Mouse (Mus musculus) stomach, embryonic 16.5 days (tissue): ENCODE results near the gene Gm36176. TPM values are rescaled to one million over a fixed set of nuclear protein-coding genes. Genes with fewer than 3 reads are reported as not detected.

Experiments used
- ATAC-seq: fragments of 200-750 bp; cut with Nextera tagmentation; 2 replicates; pipeline ENCODE4 v1.8.0; 2017; ENCODE audit warnings: moderate number of reproducible peaks, moderate TSS enrichment; ENCODE audit not compliant: insufficient read depth, low FRiP score
- H3K27ac ChIP-seq: fragments of 300-500 bp; sonication (generic); 2 replicates; pipeline ENCODE4 v1.5.1; 2014; ENCODE audit warnings: low read length
- H3K27me3 ChIP-seq: fragments of 300-500 bp; sonication (generic); 2 replicates; pipeline ENCODE4 v1.6.1; 2014; ENCODE audit warnings: low read length, control low read depth, mixed read lengths; ENCODE audit not compliant: control insufficient read depth, insufficient read depth
- H3K36me3 ChIP-seq: fragments of 300-500 bp; sonication (generic); 2 replicates; pipeline ENCODE4 v1.6.1; 2014; ENCODE audit warnings: low read length; ENCODE audit not compliant: control insufficient read depth, insufficient read depth
- H3K4me1 ChIP-seq: fragments of 300-500 bp; sonication (generic); 2 replicates; pipeline ENCODE4 v1.6.1; 2014; ENCODE audit warnings: low read length, control low read depth, mixed read lengths; ENCODE audit not compliant: control insufficient read depth, insufficient read depth
- H3K4me2 ChIP-seq: fragments of 300-500 bp; sonication (generic); 2 replicates; pipeline ENCODE4 v1.6.1; 2014; ENCODE audit warnings: low read depth, low read length, mixed read lengths
- H3K4me3 ChIP-seq: fragments of 300-500 bp; sonication (generic); replicated peaks from 2 replicates; pipeline ENCODE4 v1.5.1; 2014; ENCODE audit warnings: mild to moderate bottlenecking, low read length
- H3K9ac ChIP-seq: fragments of 300-500 bp; sonication (generic); 2 replicates; pipeline ENCODE4 v1.6.1; 2014; ENCODE audit warnings: low read length
- H3K9me3 ChIP-seq: fragments of 300-500 bp; sonication (generic); replicated peaks from 2 replicates; pipeline ENCODE4 v1.6.1; 2016; ENCODE audit warnings: low read length, control low read depth; ENCODE audit not compliant: control insufficient read depth
- WGBS: fragments of 180-500 bp; shearing (Covaris S2); extraction: QIAGEN DNeasy Blood & Tissue Kit; methylation state at CpG from one replicate; pipeline ENCODE4 v1.1.7; 2014; 5-methylcytosine and 5-hydroxymethylcytosine counted together
- polyA plus RNA-seq: library from polyadenylated mRNA; unstranded; fragments of >200 nt; fragmentation: Nextera tagmentation; extraction: Ambion mirVana; gene quantifications from 2 replicates; pipeline ENCODE4 v1.2.1, GENCODE M21; 2015

The Gm36176 gene
- polyA plus RNA-seq, 1 experiment from 2014 or later, result not detected

DNA sequence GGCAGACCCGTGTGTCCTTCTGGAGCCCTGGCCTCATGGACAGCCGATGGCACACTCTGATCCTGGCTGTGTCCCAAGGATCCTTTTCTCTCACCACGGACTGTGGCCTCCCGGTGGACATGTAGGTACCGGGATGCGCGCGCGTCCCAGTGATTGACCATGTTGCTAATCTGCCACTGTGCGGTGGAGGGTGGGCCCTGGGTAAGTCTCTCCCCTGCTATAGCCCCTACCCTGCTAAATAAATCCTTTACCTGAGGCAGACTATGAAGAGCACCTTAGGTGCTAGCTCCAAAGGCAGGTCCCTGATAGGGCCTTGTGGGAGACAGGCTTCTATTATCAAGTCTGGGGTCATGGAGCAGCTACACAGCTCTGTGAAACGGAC lies 18.1 kb downstream of the Gm36176 start:
- Histone ChIP-seq H3K9ac (peak overlapping the region; percentile 60), H3K27me3 (no peaks in the 10 kb centered on the region), H3K4me2 (peak overlapping the region; percentile 51), H3K27ac (no peak overlapping the region), H3K4me3 (peak overlapping the region; percentile 35), H3K9me3 (no peaks in the 10 kb centered on the region), H3K36me3 (no peaks in the 10 kb centered on the region), H3K4me1 (no peaks in the 10 kb centered on the region)
- ATAC-seq, result peak; percentile 7; the same call in 1 of the 2 replicates
- 25% methylated on average over 11 of the region's 11 CpGs for WGBS

DNA sequence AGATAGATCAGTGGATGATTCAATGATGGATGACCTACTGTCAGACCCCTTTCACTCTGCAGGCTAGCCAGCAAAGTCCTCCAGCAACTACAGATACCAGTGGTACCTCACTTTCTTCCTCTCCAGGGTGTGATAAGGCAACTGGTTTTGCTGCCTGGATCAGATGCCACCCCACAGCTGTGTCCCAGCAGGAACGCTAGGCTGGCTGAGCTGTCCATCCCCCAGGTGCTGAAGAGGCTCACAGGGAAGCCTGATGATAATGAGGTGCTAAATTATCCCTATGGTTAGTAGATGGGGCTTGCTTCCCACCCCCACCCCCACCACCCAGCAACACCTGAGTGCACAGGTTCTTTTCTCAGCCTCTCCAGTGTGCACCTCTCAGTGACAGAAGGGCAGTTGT lies 20.9 kb downstream of the Gm36176 start:
- no peaks in the 10 kb centered on the region for H3K4me1 ChIP-seq
- H3K4me2 ChIP-seq, result no peak overlapping the region
- H3K27me3 ChIP-seq, result no peaks in the 10 kb centered on the region
- no peak for ATAC-seq
- no peak overlapping the region for H3K9ac ChIP-seq
- no peaks in the 10 kb centered on the region for H3K9me3 ChIP-seq
- H3K36me3 ChIP-seq, result no peaks in the 10 kb centered on the region
- H3K27ac ChIP-seq, result no peak overlapping the region
- 0% methylated on average over 1 of the region's 1 CpGs for WGBS
- H3K4me3 ChIP-seq, result no peak overlapping the region

DNA sequence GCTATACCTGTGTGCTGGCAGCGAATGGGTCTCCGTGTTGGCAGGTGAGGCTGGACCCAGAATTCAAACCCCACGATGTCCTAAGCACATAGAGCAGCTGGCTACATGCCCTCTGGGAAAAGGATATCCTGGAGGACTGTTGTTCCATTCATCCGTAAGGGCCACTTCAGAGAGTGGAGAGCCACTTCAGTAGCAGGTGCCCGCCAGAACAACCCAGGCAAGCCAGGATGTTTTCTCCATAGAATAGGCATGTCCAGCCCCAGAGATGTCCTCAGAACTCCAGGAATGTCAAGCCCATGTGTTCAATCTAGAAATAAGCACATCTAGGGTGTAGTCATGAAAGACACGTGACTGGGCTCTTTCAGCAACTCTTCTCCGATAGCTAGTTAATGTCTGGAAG lies 23.0 kb downstream of the Gm36176 start:
- Histone ChIP-seq H3K4me1 (no peaks in the 10 kb centered on the region), H3K27me3 (no peaks in the 10 kb centered on the region), H3K9me3 (no peaks in the 10 kb centered on the region), H3K4me3 (no peak overlapping the region), H3K4me2 (no peak overlapping the region), H3K9ac (no peak overlapping the region), H3K36me3 (no peaks in the 10 kb centered on the region), H3K27ac (no peak overlapping the region)
- WGBS, result 89% methylated on average over 7 of the region's 7 CpGs
- no peak for ATAC-seq

- H3K27ac ChIP-seq, result no peak overlapping the region
- no peaks in the 10 kb centered on the region for H3K4me1 ChIP-seq
- 66% methylated on average over 6 of the region's 6 CpGs for WGBS
- ATAC-seq, result no peak
- no peak overlapping the region for H3K4me3 ChIP-seq
- no peak overlapping the region for H3K4me2 ChIP-seq
- H3K27me3 ChIP-seq, result no peaks in the 10 kb centered on the region
- no peaks in the 10 kb centered on the region for H3K36me3 ChIP-seq
- H3K9ac ChIP-seq, result no peak overlapping the region
- no peaks in the 10 kb centered on the region for H3K9me3 ChIP-seq
Measured at GRCm38 (mm10) chr10:77878985-77879384, 32.4 kb downstream of the Gm36176 start.

GRCm38 (mm10) chr10:77880305-77880704 lies 33.7 kb downstream of the Gm36176 start:
- Histone ChIP-seq H3K4me2 (no peak overlapping the region), H3K9ac (no peak overlapping the region), H3K4me1 (no peaks in the 10 kb centered on the region), H3K27me3 (no peaks in the 10 kb centered on the region), H3K9me3 (no peaks in the 10 kb centered on the region), H3K27ac (no peak overlapping the region), H3K4me3 (no peak overlapping the region), H3K36me3 (no peaks in the 10 kb centered on the region)
- 74% methylated on average over 3 of the region's 3 CpGs for WGBS
- no peak for ATAC-seq

GRCm38 (mm10) chr10:77882553-77882952 lies 36.0 kb downstream of the Gm36176 start:
- H3K9ac ChIP-seq, result no peak overlapping the region
- WGBS, result 83% methylated on average over 5 of the region's 5 CpGs
- no peaks in the 10 kb centered on the region for H3K36me3 ChIP-seq
- H3K4me3 ChIP-seq, result no peak overlapping the region
- H3K9me3 ChIP-seq, result no peaks in the 10 kb centered on the region
- no peak overlapping the region for H3K27ac ChIP-seq
- no peaks in the 10 kb centered on the region for H3K4me1 ChIP-seq
- no peak overlapping the region for H3K4me2 ChIP-seq
- H3K27me3 ChIP-seq, result no peaks in the 10 kb centered on the region
- ATAC-seq, result no peak

DNA sequence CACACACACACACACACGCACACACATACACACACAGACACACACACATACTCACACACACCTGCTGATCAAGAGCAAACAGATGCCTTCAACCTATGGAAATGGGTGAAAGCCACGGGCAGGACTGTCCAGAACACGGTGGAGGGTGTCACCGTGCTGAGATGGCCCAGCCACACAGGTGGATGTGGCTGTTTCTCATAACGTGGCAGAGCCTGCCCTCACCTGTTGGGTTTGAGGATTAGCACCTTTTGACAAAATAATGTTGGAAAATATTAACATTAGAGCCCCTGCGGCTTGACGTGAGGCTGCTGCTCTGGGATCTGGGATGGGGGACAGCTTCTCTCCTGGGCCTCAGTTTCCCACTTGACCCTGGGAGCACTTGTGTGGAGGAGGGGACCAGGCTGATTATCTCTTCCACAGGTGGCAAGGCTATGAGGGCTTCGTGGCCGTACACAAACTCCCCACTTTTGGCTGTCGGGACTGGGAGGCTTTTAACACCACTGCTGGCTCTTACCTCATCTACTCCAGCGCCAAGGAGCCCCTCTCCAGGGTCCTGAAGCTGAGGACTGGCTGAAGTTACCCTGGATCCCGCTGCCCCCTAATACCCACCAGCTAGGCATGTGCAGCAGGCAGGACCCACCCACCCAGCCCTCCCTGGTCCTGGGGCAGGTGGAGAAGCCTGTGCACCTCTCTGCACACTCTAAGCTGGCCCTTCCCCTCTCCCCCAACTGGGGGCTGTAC lies 39.6 kb downstream of the Gm36176 start:
- no peak for ATAC-seq
- Histone ChIP-seq H3K27ac (no peak overlapping the region), H3K9me3 (0 out of 2 replicates have a peak, but pooled peaks cover 3% of the 10 kb centered on the region), H3K36me3 (no peaks in the 10 kb centered on the region), H3K4me1 (no peaks in the 10 kb centered on the region), H3K9ac (no peak overlapping the region), H3K4me2 (no peak overlapping the region), H3K4me3 (no peak overlapping the region), H3K27me3 (no peaks in the 10 kb centered on the region)
- 41% methylated on average over 12 of the region's 12 CpGs for WGBS

GRCm38 (mm10) chr10:77890987-77891565 lies 44.5 kb downstream of the Gm36176 start:
- no peak overlapping the region for H3K4me3 ChIP-seq
- no peak overlapping the region for H3K27ac ChIP-seq
- 0 out of 2 replicates have a peak, but pooled peaks cover 3% of the 10 kb centered on the region for H3K9me3 ChIP-seq
- 81% methylated on average over 8 of the region's 8 CpGs for WGBS
- no peaks in the 10 kb centered on the region for H3K4me1 ChIP-seq
- no peak for ATAC-seq
- no peaks in the 10 kb centered on the region for H3K36me3 ChIP-seq
- no peak overlapping the region for H3K9ac ChIP-seq
- H3K4me2 ChIP-seq, result no peak overlapping the region
- H3K27me3 ChIP-seq, result no peaks in the 10 kb centered on the region

DNA sequence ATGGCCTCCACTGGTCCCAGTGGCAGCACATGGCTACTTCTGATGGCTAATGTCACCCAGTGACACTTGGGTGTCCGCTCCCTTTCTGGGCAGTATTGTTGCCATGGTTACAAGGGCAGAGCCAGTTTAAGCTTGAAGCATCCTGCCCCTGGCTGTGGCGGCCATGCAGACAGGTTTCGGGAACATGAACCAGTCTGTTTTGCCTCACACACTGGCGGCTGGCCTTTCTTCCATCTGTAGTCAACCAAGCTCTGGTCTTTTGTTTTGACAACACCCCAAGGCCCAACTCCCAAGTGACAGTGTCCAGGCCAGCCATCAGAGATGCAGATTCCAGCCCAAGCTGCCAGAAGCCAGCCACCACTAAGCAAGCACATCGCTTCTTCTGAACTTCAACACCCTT lies 49.0 kb downstream of the Gm36176 start:
- 53% methylated on average over 5 of the region's 5 CpGs for whole genome bisulfite sequencing
- ATAC-seq, result no peak

More for the DNA sequence above, 49.0 kb downstream of the Gm36176 start:
- Histone ChIP-seq H3K4me1 (no peaks in the 10 kb centered on the region), H3K4me2 (no peak overlapping the region), H3K36me3 (no peaks in the 10 kb centered on the region), H3K4me3 (no peak overlapping the region), H3K27ac (no peak overlapping the region), H3K9me3 (no peaks in the 10 kb centered on the region), H3K9ac (no peak overlapping the region), H3K27me3 (no peaks in the 10 kb centered on the region)
